Mouse (Mus musculus) liver, embryonic 14.5 days (tissue): ENCODE measurements around the gene Ybx1.

Experiments
- CTCF ChIP-seq: IDR thresholded peaks from 2 replicates; pipeline ENCODE4 v1.5.1; 2016; ENCODE audit warnings: antibody characterized with exemption, low read depth, control low read depth
- EP300 ChIP-seq: IDR thresholded peaks from 2 replicates; pipeline ENCODE4 v1.6.1; 2016; ENCODE audit warnings: antibody characterized with exemption, low read depth

DNA sequence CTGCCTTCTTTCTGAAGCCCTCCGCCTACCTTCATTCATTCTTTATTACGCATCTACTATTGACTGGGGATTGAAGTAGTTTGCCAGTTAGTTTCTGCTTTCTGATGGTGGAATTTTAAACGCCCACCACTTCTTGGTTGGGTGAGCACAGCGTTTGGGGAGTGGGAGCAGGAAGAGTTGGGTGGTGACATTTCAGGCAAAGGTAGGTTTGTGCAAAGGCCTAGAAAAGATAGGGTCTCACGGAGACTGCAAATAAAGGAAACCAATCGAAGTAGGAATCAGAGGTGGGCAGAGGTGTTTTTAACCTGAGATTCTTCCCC lies 690 bp upstream of the Ybx1 start:
- TF ChIP-seq EP300: no peak
- TF ChIP-seq CTCF: no peak
